Mouse (Mus musculus) myocyte (in vitro differentiated cells): ENCODE measurements around the gene Camk1d.

Source experiments
- CEBPB ChIP-seq: IDR thresholded peaks from 2 replicates; pipeline ENCODE4 v1.6.1; 2011; ENCODE audit warnings: mild to moderate bottlenecking, moderate library complexity; ENCODE audit not compliant: poor library complexity, insufficient read depth, severe bottlenecking
- E2F4 ChIP-seq: IDR thresholded peaks from one replicate; pipeline ENCODE4 v1.6.1; 2011; ENCODE audit warnings: mild to moderate bottlenecking, control low read depth, moderate library complexity; ENCODE audit not compliant: insufficient read depth
- MAX ChIP-seq: IDR thresholded peaks from one replicate; pipeline ENCODE4 v1.6.1; 2011; ENCODE audit warnings: low read depth, mild to moderate bottlenecking, control low read depth
- MYOD1 ChIP-seq, 3 experiments: IDR thresholded peaks; one replicate each; pipeline ENCODE4 v1.6.1; 2011; ENCODE audit warnings: control low read depth in 2 of 3, low read depth in 2 of 3, mild to moderate bottlenecking in 2 of 3, moderate library complexity in 1 of 3; ENCODE audit not compliant: insufficient read length in 2 of 3, control insufficient read depth in 1 of 3
- MYOG ChIP-seq, 3 experiments: IDR thresholded peaks; one replicate each; pipeline ENCODE4 v1.6.1; 2011; ENCODE audit warnings: control low read depth in 2 of 3, low read depth in 2 of 3, mild to moderate bottlenecking in 2 of 3; ENCODE audit not compliant: insufficient read length in 2 of 3, control insufficient read depth in 1 of 3, insufficient read depth in 1 of 3
- POLR2A ChIP-seq: IDR thresholded peaks from one replicate; pipeline ENCODE4 v1.6.1; 2011; ENCODE audit warnings: low read depth, mild to moderate bottlenecking, control low read depth, moderate library complexity; ENCODE audit not compliant: insufficient read length
- POLR2AphosphoS2 ChIP-seq: IDR thresholded peaks from one replicate; pipeline ENCODE4 v1.6.1; 2011; ENCODE audit warnings: low read depth, control low read depth; ENCODE audit not compliant: insufficient read length
- REST ChIP-seq: IDR thresholded peaks from one replicate; pipeline ENCODE4 v1.6.1; 2011; ENCODE audit warnings: mild to moderate bottlenecking, control low read depth, moderate library complexity; ENCODE audit not compliant: insufficient read depth, insufficient read length
- TCF12 ChIP-seq: IDR thresholded peaks from one replicate; pipeline ENCODE4 v1.6.1; 2011; ENCODE audit warnings: mild to moderate bottlenecking, control low read depth; ENCODE audit not compliant: poor library complexity, insufficient read depth, severe bottlenecking
- USF1 ChIP-seq: IDR thresholded peaks from one replicate; pipeline ENCODE4 v1.6.1; 2011; ENCODE audit warnings: low read depth, mild to moderate bottlenecking, control low read depth, moderate library complexity

DNA sequence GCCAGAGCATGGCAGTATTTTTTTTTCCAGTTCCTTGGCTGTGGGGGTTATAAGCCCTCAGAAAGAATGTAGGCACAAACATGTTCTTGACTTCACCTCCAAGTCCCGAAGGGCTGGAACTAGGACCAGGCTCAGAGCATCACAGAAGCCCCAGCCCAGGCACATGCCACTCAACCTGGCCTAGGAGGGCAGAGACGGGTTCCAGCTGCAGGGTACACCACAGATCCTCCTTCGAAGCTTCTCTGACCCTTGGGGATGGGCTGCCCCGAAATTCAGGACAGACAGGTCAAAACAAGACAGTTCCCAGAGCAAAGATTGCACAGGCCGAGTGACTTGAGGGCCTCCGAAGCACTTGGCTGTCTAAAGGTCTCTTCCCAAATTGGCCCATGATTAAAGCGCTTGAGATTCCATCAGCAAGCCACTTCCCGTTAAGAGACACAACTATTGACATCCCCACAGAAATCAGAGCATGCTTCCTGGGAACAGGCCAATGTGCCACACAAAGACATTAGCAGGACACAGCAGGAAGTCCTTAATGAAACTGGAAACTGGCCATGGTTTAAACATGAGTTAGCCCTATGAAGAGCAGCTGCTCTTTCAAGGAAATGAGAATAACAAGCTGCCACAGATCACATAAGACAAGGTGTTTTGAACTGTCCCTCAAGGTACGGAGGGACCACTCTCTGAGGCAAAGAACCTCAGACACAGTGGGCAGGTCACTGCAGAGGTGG is 136.8 kb downstream of the Camk1d start:
- TF ChIP-seq E2F4 (no peak), MAX (no peak), POLR2A (no peak), USF1 (no peak), MYOD1 (IDR thresholded peaks at IDR 0.05; ENCODE audit: control insufficient read depth in 1 of 3, insufficient read length in 2 of 3, low read depth in 2 of 3) (no peak), MYOG (IDR thresholded peaks at IDR 0.05; ENCODE audit: control insufficient read depth in 1 of 3, insufficient read depth in 1 of 3, insufficient read length in 2 of 3, low read depth in 2 of 3) (no peak), POLR2AphosphoS2 (no peak), REST (no peak), CEBPB (no peak), TCF12 (no peak)
